Mouse (Mus musculus) CH12.LX (cell line): ENCODE measurements around the gene Tmem168.

ENCODE experiments used
- BHLHE40 ChIP-seq: IDR thresholded peaks from 2 replicates; pipeline ENCODE4 v1.6.1; 2011; ENCODE audit warnings: mild to moderate bottlenecking, low read depth, low read length, improper control_type of control experiment
- CTCF ChIP-seq, 2 experiments: IDR thresholded peaks in 1 of 2; conservative IDR thresholded peaks in 1 of 2; 2 replicates each; pipeline ENCODE4 v1.5.1; 2011 to 2012; ENCODE audit warnings: low read depth in 2 of 2, low read length in 2 of 2, improper control_type of control experiment in 1 of 2, inconsistent platforms in 1 of 2, mild to moderate bottlenecking in 1 of 2, moderate library complexity in 1 of 2
- ELF1 ChIP-seq: IDR thresholded peaks from 2 replicates; pipeline ENCODE4 v1.6.1; 2014; ENCODE audit warnings: low read depth, mild to moderate bottlenecking, inconsistent platforms, low read length, improper control_type of control experiment
- MAX ChIP-seq: IDR thresholded peaks from 2 replicates; pipeline ENCODE4 v1.6.1; 2011; ENCODE audit warnings: low read length, improper control_type of control experiment
- NELFE ChIP-seq: IDR thresholded peaks from 2 replicates; pipeline ENCODE4 v1.6.1; 2011; ENCODE audit warnings: low read depth, low read length, improper control_type of control experiment
- POLR2A ChIP-seq: IDR thresholded peaks from 2 replicates; pipeline ENCODE4 v1.6.1; 2011; ENCODE audit warnings: low read depth, mild to moderate bottlenecking, improper control_type of control experiment, low read length
- TBP ChIP-seq: conservative IDR thresholded peaks from 2 replicates; pipeline ENCODE4 v1.6.1; 2011; ENCODE audit warnings: low read depth, low read length, improper control_type of control experiment
- TCF12 ChIP-seq: IDR thresholded peaks from 2 replicates; pipeline ENCODE4 v1.6.1; 2014; ENCODE audit warnings: low read depth, mild to moderate bottlenecking, inconsistent platforms, low read length, improper control_type of control experiment
- UBTF ChIP-seq: IDR thresholded peaks from 2 replicates; pipeline ENCODE4 v1.6.1; 2012; ENCODE audit warnings: low read depth, mild to moderate bottlenecking, inconsistent platforms, low read length, improper control_type of control experiment, moderate library complexity
- ZC3H11A ChIP-seq: IDR thresholded peaks from 2 replicates; pipeline ENCODE4 v1.6.1; 2012; ENCODE audit warnings: low read depth, mild to moderate bottlenecking, inconsistent platforms, low read length, improper control_type of control experiment
- ZMIZ1 ChIP-seq: IDR thresholded peaks from 2 replicates; pipeline ENCODE4 v1.6.1; 2012; ENCODE audit warnings: low read depth, mild to moderate bottlenecking, inconsistent platforms, low read length, improper control_type of control experiment

GRCm38 (mm10) chr6:13614568-13614967 is 6.7 kb upstream of the Tmem168 start:
- TF ChIP-seq POLR2A (no peak), TCF12 (no peak), ZC3H11A (no peak), CTCF (conservative IDR thresholded peaks at IDR 0.05 in 1 of 2, IDR thresholded peaks at IDR 0.05 in 1 of 2; ENCODE audit: low read depth in 2 of 2, low read length in 2 of 2) (no peak), BHLHE40 (no peak), ELF1 (no peak), NELFE (no peak), UBTF (no peak), MAX (no peak), ZMIZ1 (no peak), TBP (no peak)
